Mouse (Mus musculus) cerebellum, postnatal 14 days (tissue): Measurements from ENCODE around the gene Hist1h2bm.
"Not testable (repeated sequence)": the region's sequence is repeated elsewhere in the genome, so short reads cannot be mapped to it uniquely, and the experiment has no call there.

Experiments
- DNase-seq, 2 experiments: peaks; one replicate each; pipeline ENCODE4 v3.0.0; 2021; ENCODE audit warnings: mixed read lengths in 2 of 2

Hist1h2bm gene

DNA sequence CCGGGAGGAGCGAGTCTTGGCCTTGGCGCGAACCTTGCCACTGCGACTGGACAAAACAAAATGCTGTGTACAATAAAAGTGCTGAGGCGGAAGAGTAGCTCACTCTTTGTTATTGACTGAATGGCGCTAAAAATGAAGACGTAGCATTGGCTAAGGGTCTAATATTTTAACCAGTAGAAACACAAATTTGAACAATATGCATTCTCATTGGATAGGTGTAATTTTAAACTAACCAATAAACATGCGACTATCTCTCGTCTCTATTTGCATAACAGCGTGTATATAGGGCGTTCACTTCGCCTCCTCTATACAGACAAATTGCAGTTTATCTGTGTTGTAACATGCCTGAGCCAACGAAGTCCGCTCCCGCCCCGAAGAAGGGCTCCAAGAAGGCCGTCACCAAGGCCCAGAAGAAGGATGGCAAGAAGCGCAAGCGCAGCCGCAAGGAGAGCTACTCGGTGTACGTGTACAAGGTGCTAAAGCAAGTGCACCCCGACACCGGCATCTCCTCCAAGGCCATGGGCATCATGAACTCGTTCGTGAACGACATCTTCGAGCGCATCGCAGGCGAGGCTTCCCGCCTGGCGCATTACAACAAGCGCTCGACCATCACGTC is at the start of gene Hist1h2bm:
Gene Hist1h2bm (plus strand): TSS at position 288 of the 616 bp plus-strand sequence.
- peak; percentile 52 to 75 for DNase-seq

DNA sequence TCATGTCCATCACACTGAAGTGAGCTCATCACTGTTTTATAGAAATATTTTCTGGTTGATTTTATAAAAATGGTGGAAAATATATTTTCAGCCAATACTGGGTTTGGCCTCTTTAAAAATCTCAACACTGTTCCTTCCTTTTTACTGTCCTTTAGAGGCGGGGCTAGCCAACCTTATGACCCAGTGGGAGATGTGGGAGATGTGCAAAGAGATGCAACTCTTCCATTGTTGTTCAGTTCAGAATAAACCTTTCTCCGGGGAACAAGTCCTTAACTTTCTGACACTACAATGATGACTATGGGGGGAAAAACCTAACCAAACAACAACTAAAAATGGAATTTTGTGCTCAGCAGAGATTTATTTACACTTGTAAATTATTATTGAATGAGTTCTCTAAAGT is 44.5 kb upstream of the Hist1h2bm start, which contains the start of gene Olfr1360:
Gene Olfr1360 (minus strand): TSS at position 101 of the 400 bp plus-strand sequence.
- no peak for DNase-seq

- DNase-seq = no peak
Observed at GRCm38 (mm10) chr13:21697811-21698210, 24.0 kb upstream of the Hist1h2bm start, which contains the start of gene Olfr1359. Olfr1359 (plus strand) TSS chr13:21698111.

DNA sequence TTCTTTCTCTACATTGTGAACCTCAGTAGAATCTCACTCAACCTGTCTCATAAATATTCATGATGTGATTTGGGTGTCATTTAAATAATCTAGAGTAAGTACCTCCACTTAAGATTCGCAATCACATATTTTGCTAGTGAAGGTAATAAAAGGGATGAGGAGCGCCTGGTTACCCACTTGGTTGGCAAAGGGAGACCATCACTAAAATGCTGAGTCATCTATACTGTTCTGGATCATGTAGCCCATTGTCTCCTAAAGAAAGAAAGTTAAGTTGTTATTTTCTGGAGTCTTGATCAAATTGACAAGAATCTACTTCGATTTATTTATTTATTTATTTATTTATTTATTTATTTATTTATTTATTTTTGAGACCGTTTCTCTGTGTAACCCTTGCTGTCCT is 15.2 kb upstream of the Hist1h2bm start:
- DNase-seq = no peak

DNA sequence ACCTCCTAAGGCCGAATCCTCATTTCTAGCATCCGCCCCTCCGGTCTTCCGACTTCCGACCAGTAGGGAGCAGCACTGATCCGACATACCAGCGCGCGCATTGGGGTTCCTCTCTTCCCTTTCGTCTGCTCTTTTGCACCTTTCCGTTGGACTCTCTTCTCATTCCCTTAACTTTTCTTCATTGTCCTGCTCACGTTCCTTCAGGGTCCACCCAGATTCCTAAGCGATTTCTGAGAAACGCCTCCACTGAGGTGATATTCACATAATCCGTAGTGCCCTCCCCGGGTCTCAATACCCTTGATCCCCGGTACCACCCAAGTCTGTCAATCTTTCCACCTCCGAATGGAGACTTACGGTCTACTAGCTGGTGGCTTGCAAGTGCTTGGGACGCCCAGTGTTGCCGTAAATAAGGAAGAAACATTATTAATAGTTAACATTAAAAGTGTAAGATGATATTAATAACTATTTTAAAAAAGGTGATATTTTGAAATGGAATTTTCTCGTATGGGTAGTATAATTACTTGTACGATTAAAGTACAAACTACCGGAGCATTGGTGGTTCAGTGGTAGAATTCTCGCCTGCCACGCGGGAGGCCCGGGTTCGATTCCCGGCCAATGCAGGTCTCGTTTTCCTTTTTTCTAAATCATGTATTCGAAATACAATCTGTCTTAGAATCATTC is 11.7 kb upstream of the Hist1h2bm start:
- peak; percentile 92 to 96 for DNase-seq

GRCm38 (mm10) chr13:21710821-21711525 is 10.9 kb upstream of the Hist1h2bm start:
- peak; percentile 88 to 89 for DNase-seq

DNA sequence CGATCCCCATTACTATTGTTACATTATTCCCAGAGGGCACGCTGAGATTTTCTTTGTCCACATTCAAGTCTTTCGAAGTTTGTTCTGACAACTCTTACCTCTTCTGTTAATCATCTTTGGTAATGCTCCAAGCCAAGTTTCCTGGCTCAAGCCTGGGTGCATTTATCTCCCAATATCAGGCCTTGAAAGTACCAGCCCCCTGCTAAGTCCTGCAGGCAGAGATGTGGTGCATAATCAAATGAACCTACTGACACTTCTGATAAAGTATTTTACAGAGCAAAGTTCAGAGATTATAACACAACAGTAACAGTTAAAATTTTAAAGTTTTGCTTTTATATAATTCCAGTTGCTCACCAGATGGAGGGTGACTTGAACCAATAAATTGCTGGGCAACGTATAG is 10.1 kb upstream of the Hist1h2bm start:
- no peak for DNase-seq

- DNase-seq = peak; percentile 72 to 80
Observed at GRCm38 (mm10) chr13:21714725-21715124, 7.1 kb upstream of the Hist1h2bm start.

- DNase-seq = peak in 1 of 2 experiments; percentile 17
Observed at GRCm38 (mm10) chr13:21715131-21715863, 6.5 kb upstream of the Hist1h2bm start.

DNA sequence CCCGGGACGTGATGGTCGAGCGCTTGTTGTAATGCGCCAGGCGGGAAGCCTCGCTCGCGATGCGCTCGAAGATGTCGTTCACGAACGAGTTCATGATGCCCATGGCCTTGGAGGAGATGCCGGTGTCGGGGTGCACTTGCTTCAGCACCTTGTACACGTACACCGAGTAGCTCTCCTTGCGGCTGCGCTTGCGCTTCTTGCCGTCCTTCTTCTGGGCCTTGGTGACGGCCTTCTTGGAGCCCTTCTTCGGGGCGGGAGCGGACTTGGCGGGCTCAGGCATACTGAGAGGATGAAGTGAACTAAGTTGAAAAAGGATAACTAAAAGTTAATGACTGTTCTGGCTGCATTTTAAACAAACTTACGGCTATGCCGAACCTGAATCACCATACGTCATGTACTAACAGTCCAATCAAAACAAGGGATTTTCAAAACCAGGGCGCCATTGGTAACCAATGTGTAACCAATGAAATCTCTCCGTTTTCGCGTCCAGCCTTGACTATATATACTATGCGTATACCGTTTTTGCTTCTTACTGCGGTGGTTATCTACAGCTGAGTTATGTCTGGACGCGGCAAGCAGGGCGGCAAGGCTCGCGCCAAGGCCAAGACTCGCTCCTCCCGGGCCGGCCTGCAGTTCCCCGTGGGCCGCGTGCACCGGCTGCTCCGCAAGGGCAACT is 5.8 kb upstream of the Hist1h2bm start, which contains the start of the genes Hist1h2bl and Hist1h2ai:
Gene Hist1h2bl (minus strand): TSS at position 280 of the 676 bp plus-strand sequence.
Gene Hist1h2ai (plus strand): TSS at position 559 of the 676 bp plus-strand sequence.
- peak; percentile 77 to 86 for DNase-seq

DNA sequence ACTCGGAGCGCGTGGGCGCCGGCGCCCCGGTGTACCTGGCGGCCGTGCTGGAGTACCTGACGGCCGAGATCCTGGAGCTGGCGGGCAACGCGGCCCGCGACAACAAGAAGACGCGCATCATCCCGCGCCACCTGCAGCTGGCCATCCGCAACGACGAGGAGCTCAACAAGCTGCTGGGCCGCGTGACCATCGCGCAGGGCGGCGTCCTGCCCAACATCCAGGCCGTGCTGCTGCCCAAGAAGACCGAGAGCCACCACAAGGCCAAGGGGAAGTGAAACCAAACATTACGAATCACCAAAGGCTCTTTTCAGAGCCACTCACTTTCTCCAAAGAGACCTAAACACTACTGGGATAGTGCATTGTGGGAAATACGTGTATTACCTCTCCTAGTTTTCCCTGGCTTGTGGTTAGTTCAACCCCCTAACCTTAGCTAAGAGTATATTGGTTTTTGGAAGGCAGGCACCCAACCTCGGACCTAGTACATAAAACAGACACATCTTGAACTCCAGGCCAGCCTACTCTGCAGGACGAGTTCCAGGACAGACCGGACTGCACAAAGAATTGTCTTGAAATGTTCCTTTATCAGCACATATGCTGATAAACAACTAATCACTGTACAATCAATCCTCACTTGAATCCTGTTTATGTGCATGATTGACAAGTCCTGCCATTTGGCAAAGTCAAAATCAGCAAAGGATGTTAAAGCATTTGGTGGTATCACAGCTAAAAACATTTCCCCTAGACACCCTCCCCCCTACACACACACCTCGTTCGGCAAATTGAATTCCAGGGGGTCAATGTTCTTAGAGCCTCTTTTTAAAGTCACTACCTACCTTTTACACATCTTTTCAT is 5.1 kb upstream of the Hist1h2bm start:
- not testable (repeated sequence) for DNase-seq

DNA sequence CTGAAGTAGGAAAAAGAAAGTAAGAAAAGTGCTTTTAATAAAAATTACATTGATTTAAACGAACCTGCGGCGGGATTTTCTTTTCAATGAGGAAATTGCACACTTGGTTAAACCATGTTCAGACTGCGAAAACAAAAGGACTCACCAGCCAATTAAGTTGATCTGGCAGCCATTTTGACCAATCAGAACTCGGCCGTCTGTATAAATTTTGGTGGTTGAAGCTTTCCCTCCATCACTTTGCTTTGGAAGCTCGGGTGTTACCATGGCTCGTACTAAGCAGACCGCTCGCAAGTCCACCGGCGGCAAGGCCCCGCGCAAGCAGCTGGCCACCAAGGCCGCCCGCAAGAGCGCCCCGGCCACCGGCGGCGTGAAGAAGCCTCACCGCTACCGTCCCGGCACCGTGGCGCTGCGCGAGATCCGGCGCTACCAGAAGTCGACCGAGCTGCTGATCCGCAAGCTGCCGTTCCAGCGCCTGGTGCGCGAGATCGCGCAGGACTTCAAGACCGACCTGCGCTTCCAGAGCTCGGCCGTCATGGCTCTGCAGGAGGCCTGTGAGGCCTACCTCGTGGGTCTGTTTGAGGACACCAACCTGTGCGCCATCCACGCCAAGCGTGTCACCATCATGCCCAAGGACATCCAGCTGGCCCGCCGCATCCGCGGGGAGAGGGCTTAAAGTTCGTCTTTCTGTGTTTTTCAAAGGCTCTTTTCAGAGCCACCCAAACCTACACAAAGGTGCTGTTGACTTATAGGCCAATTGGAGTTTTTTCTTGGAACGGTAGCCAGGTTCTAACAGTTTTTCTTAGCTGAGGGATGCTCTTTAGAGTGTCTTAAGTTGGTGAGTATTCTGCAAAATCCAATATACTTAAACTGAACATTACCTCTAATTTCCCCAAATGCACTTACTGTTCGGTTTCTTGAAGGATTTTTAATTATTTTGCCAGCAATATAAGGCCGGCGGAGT is 4.2 kb upstream of the Hist1h2bm start, which contains the start of gene Hist1h3h:
Gene Hist1h3h (plus strand): TSS at position 263 of the 961 bp plus-strand sequence.
- peak; percentile 79 to 82 for DNase-seq

DNA sequence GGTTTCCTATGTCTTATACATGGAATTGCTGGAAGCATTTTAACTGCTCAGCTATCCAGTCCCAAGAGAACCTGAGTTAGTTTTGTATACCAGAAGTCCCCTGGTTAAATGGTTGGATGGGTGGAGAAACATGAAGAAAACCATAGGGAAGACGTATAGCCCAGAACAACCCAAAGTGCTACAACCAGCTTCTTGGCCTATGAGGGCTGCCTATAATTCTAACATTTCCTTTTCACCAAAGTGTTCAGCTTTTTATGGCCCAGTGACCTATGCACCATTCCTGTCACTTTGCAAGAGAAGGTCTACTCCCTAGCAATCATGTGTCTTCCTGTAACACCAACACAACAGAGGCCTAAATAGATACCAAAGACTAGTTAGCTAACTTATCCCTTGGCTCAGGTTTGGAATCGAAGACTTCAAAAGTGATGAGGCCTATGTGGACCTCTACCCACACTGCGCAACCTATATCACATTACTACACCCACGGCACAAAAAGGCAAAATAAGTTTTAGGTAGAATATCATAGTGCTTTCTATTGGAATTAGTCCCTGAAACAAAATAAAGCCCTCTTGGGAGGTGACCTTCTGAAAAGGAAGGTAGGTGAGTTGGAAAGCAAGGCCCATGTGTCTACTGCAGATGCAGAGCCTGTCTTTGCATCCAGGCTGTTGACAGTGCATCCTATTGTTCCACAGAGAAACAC is 3.3 kb upstream of the Hist1h2bm start:
- no peak for DNase-seq

GRCm38 (mm10) chr13:21721107-21721756 is 612 bp upstream of the Hist1h2bm start:
- DNase-seq = not testable (repeated sequence)

GRCm38 (mm10) chr13:21722373-21722925 is 605 bp downstream of the Hist1h2bm start:
- peak in 1 of 2 experiments; percentile 20 for DNase-seq

GRCm38 (mm10) chr13:21722993-21723836 is 1.4 kb downstream of the Hist1h2bm start:
- no peak for DNase-seq

GRCm38 (mm10) chr13:21727948-21728572 is 6.2 kb downstream of the Hist1h2bm start:
- no peak for DNase-seq
